Mouse (Mus musculus) kidney, postnatal 36 days (tissue): ENCODE measurements at regions not wholly inside any gene's neighbourhood (a gene's known extent, or its start where the extent isn't known, plus 50 kb on each side); places are given as distances from the start of the nearest gene placed in this dataset.
A peak's percentile ranks its signal among the peaks of the same experiment; 100 is the strongest.

ENCODE experiments used
- DNase-seq, 2 experiments: peaks; one replicate each; pipeline ENCODE4 v3.0.0; 2021 to 2022; ENCODE audit warnings: mixed read lengths in 2 of 2

DNA sequence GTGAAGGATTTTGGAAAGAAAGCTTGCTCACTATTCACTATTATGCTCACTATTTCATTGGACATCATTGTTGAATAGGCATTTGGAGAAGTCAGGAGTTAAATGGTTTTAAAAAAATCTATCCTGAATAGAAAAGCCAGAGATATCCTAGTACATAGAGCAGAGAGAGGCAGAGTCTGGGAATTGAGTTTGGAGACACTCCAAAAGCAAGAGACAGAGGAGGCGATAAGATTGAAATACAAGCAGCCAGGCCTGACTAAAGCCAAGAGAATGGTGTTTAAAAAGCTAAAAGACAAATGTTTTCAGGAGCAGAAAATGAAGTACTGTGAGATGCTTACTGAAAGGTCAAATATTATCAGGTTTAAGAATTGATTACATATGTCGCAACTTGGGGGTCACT, 400.1 kb downstream of the Gm9195 start:
- no peak for DNase-seq

DNA sequence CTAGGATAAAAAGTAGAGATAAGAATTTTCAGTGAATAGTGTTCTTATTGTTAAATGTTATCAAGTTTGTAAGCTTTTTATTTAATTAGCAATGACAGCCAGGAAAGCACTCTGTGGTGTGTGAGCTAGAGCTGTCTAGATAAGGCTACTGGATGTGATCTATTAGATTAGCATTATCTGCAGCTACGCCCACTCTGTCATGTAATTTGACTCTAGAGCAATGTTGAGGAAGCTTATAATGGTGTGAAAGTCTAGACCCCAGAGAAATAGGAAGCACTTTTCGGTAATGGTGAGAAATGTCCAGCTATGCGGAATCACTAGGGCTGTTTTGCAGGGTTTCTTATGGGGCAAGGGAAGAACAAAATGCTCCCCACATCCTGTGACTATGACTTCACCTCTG, 410.2 kb downstream of the Gm9195 start:
- no peak for DNase-seq

DNA sequence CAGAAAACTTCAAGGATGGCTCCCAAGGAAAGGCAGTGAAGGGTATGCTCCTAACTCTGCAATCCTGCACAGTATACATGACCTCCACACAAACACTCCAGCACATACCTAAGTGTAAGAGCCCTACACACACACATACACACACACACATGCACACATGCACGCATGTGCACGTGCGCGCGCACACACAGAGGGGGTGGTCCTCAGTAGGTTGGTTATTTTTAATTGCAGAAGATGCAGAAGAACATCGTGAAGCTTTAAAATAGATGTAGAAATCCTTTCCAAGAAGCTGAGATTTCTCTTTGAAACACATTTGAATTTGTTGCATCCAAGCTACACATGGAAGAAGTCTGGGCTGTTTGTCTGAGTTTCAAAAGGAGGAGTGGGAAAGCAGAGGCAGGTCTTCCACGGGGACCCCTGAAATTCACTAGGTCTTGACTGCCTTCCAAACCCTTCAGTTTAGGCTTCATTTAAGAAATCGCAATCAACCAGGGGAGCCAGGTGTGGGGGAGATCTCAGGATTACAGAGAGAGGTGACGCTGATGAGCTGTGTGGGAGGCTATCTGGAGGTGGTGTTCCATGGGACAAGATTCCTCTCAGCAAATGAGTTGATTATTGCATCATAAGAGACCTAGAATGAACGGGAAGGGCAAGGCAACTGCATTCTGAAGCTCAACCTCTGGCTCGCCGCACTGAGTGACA, 427.4 kb downstream of the Gm9195 start:
- no peak for DNase-seq

DNA sequence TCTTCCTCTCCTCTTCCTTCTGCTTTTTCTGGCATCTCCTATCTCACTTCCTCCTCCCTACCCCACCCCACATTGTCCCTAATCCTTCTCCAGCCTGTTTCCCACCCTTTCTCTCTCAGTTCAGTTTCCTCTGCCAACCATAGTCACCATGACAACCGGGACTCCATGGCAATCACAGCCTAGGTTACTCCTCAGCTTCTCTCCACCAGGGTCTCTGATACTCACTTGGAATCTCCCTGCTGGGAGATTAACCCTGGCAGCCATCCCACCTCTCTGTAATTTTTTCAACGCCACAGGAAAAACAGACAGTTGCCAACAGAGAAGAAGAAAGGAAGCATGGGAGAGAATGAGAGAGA, 448.8 kb downstream of the Gm9195 start:
- DNase-seq = no peak

DNA sequence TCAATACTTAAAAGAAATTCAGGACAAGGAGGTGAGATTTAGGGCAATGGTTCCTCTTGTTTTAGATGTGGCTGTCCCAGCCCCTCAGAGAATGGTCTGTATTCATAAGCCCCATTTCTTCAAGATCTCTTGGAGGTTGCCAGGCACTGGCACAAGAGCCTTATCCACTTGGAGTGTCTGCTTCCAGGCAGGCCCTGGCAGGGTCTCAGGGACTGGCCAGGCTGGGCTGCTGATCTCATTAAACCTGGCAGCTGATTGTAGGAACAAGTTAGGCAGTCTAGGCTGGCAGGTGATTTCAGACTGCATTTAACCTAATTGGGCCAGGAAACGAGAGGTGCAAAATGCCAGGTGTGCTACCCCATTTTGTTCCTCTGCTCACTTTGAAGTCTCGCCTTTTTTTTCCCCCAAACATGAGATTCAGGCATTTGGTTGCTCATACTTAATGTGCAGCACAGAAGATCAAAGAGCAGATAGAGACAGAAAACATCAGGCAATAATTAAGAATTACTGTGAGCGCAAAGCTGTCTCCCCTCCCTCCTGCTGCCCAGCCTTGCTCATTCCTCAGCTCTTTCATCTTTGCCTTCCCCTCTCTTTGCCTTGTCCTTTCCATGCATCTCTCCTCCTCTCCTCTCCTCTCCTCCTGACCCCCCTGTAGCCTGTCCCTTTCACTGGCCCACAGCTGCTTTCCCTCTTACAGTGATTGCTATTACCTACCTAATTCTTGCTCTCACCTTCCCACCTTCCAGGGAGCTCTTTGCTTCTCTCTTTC, 449.3 kb downstream of the Gm9195 start:
- peak in 1 of 2 experiments; percentile 4 for DNase-seq

DNA sequence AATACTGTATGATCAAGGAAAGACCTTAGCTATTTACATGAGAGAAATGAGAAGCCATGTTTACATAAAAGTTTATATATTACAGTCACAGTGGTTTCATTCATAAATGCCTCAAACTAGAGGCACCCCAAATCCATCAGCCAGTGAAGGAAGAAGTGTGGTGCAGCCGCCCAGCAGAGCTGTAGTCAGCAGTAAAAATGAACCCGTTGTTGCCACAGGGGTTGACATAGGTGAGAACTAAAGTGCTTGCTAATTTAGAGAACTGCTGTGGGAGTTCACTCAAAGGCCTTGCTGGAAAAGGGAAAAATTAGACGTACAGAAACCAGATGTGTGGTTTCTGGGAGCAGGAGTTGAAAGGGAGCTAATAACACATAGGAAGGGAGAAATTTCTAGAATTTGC, 461.2 kb downstream of the Gm9195 start:
- DNase-seq = no peak

DNA sequence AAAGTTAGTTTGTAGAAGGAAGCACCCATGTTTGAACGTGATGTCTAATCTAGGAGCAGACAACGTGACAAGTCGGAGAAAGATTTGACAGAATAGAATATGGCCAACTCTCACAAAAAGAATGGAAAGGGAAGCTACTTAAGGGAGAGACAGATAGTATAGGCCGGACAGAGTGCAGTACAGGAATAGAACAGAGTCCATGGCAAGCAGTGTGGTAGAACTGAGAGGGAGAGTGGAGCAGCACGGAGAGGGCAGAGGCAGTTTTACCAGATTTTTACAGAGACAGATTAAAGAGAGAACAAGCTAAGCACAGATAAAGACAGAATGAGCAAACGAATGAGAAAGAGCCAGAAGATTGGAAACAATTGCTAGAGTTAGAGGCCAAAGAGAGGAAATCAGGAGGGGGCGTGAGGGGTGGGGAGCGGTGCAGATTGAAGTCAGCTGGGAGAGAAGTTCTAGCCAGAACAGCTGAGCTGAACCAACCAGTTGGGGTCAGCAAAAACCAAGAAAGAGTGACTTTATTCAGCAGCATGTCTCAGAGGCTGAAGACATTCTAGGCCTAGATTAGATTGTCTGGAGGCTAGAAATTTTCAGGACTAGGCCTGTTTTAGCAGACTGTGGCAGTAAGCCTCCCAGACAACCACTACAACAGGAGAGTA, 464.1 kb downstream of the Gm9195 start:
- peak in 1 of 2 experiments; percentile 19 for DNase-seq

- no peak for DNase-seq
Measured at GRCm38 (mm10) chr14:72004371-72004770, 487.3 kb downstream of the Gm9195 start.

- no peak for DNase-seq
Measured at GRCm38 (mm10) chr14:72002205-72003138, 489.2 kb downstream of the Gm9195 start.

- no peak for DNase-seq
Measured at GRCm38 (mm10) chr14:71973016-71973415, 518.6 kb downstream of the Gm9195 start.

GRCm38 (mm10) chr14:71972521-71972920, 519.1 kb downstream of the Gm9195 start:
- DNase-seq = no peak

GRCm38 (mm10) chr14:71967646-71968045, 524.0 kb downstream of the Gm9195 start:
- peak in 1 of 2 experiments; percentile 2 for DNase-seq

DNA sequence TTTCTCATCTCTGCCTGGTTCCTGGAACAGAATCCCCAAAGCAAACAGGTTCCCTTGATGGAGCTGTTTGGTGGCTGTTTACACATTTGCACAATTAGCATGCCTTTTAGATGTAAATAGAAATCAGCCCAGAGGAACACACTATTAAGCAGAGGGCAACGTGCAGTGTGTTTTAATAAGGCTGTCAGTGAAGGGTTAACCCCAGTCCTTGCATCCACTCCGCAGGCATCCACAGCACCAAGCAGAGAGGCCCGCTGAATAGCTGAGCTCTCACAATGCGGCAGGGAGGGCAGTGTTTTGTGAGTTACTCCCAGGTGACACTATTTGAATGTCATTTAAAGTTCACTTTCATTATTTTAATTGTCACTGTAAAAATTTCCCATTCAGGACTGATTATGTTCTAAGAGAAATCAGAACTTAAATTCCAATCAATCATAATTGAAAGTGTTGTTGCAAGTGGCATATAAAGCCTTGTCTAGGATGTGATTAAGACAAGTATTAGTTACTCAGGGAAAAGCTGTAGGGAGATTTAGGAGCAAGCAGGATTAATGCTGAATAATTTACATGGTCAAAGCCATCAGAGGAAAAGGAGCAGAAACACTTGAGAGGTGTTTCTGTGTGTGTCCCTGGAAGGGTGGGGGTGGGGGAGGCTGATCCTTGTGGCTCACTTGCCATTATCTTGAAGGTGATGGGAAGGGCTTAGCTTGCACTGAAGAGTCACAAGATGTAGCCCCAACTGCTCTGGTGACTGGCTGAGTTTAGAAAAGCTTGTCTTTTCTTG, 528.1 kb downstream of the Gm9195 start:
- no peak for DNase-seq

GRCm38 (mm10) chr14:71948701-71949100, 542.9 kb downstream of the Gm9195 start:
- no peak for DNase-seq

DNA sequence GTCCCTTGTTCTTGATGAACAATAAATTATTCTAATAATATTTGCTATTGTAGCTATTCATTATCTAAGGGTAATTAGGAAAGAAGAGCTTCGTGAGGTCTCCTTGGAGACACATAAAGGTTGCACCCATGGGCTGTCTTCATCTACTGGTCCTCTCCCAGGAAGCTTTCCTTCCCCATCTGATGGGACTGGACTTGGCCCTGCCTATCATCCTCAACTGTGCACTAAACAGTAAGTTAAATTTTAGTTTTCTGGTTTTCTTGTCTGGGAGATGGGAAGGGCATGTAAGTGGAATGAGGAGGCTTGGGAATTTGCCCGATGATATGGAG, 554.5 kb downstream of the Gm9195 start:
- DNase-seq = no peak

GRCm38 (mm10) chr14:71936373-71937156, 555.1 kb downstream of the Gm9195 start:
- DNase-seq = no peak

DNA sequence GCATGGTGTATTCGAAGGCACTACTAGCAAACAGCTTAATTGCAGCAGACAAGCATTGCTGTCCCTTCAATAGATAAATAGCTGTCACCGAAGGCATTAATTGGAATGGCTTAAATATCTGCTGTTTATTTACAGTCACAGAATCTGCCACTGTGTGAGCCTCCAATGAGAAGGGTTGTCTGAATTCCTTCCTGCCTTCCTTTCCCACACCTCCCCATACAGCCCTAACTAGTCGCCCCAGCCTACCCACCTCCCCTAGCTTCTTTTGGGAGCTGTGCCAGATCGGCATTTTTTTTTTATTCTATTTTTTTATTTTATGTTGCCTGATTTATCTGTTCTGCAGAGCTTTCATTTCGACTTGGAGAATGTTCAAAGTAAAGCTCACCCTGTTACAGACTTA, 575.7 kb downstream of the Gm9195 start:
- DNase-seq = no peak

DNA sequence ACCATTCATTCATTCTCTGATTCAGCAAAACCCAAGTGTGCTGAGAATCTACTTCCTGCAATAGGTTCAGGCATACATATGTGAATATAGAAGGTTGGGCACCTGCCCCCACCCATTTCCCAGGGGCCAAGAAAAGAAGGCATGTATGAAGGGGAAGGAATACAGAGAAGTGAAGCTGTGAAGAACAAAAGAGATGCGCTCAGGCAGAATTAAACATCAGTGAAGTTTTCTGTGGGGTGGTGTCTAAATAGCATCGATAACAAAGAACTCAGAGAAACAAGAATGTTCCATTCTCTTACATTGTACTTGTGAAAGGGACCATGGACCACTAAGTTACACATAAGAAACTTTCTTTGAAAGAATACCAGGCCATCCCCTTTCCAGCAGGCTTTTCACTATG, 580.7 kb downstream of the Gm9195 start:
- no peak for DNase-seq

- no peak for DNase-seq
Measured at GRCm38 (mm10) chr14:71895468-71895867, 596.2 kb downstream of the Gm9195 start.

DNA sequence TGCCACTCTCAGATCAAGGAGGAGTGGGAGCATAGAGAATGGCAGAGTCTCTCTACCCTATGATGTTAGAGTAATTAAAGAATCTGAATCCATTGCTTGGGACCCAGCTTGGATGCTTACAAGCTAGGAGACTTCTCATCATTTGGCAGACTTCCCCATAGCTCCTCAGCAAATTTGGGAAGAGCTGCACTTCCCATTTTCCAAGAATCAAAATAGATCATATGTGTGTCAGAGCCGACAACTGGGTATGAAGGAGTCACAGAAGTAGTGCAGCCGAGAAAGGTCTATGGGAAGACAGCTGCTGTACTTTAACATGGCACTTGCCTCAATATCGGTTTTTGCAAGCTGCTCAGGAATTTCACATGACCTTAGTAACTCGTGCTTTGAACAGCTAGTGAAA, 596.8 kb downstream of the Gm9195 start:
- no peak for DNase-seq

- no peak for DNase-seq
Measured at GRCm38 (mm10) chr14:71893361-71893760, 598.3 kb downstream of the Gm9195 start.
